Mouse (Mus musculus) gastrocnemius, postnatal 4 days (tissue): Measurements from ENCODE around the gene Abhd4. TPM values are rescaled to one million over a fixed set of nuclear protein-coding genes. Genes with fewer than 3 reads are reported as not detected.

Experiments used
- DNase-seq, 2 experiments: peaks; one replicate each; pipeline ENCODE4 v3.0.0; 2021 to 2022; ENCODE audit warnings: low spot score in 2 of 2, mixed read lengths in 2 of 2
- total RNA-seq, 2 experiments: library from RNA; stranded (reverse); gene quantifications; 2 replicates each; pipeline ENCODE4 v1.2.3; 2021

The Abhd4 gene
- total RNA-seq, 2 experiments from 2014 or later, result 30.1 to 31.5 TPM

DNA sequence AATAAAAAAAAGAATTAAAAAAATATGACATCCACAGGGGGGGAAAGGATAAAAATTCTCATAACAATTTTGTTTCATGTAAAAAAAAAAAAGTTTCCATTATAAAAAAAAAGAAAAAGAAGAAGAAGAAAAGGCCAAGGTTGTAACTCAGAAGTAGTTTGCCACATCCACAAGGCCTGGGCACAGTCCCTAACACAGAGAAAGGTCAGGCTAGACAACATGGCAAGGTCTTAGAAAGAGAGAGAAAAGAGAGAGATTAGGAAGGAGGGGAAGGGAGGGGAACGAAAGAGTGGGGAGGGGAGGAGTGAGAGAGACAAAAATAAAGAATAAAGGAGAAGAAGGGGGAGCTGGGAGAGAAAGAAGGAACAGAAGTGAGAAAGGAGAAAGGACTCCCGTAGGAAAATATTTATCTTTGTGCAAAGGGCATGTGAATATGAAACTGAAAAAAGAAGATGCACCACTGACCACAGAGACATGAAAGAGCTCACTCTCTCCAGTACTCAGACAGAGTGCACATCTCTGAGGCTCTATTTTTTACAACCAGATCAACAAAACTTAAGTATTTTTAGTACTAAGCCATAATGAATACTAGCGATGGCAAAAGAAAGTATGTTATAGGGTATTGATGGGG lies 18.1 kb downstream of the Abhd4 start:
- no peak for DNase-seq

DNA sequence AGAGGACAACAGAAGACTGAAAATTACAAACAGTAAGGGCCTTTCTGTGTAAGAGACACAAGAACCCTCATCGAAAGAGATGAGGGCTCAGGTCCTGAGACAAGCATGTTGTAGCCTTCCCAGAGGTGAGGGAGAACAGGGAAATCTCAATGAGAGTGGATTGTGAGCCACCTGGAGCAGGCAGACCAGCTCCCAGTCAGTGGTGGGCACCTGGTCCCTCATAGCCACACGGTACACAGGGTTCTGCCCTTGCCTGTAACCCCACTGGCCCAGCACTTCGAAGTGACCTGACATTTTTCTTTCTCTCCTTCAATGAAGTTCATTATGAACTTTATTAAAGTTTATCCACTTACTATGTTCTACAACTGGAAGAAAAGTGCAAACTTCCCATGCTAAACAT lies 18.7 kb downstream of the Abhd4 start:
- DNase-seq, result no peak

DNA sequence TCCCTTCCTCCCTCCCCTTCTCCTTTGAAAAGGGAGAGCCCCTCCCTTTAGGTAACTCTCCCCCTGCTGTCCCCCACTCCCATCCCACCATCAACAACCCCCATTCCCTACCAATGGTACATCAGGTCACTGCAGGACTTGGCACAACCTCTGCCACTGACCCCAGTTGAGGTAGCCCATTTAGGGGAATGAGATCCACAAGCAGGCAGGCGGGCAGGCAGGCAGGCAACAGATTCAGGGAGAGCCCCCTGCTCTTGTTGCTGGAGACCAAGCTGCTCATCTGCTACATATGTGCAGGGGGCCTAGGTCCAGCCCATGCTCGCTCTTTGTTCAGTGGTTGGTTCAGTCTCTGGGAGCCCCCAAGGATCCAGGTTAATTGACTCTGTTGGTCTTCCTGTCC lies 22.5 kb downstream of the Abhd4 start:
- no peak for DNase-seq

DNA sequence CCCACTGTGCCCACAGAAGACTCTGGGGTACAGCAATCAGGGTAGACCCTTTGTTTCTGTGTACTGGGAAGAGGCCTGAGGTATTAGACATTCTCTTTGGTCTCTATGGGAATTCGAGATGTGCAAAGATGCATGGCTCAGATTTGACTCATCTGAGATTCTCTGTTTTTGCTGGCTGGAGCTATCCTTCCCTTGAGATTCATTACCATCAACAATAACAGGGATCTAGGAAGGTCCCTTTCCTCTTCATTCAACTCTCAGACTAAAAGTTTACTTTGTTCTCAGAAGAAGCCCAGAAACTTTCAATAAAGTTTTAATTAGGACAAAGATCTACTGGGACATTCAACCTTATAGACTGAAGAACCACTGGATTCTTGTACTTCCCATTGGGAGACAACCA lies 30.9 kb downstream of the Abhd4 start, which contains the start of gene Olfr49:
Olfr49 (minus strand) TSS at position 101 of the 400 bp plus-strand sequence.
- no peak for DNase-seq

DNA sequence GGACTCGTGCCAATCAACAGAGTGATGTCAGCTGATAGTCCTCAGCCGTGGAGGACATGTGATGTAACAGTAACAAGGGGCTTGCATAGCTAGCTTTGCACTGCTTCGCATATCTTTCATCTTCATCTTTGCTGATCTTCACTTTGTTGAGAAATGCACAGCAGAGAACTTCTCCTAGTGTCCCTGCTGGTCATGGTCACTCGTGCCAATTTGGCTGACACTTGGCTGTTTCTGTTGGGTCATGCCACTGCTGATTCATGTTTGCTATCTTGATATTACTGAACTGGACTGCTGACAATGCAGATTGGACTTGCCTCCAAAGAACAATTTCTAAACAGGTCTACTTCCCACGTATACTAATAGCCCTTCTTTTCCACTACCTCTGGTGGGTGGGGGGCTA lies 46.1 kb downstream of the Abhd4 start:
- DNase-seq, result no peak

DNA sequence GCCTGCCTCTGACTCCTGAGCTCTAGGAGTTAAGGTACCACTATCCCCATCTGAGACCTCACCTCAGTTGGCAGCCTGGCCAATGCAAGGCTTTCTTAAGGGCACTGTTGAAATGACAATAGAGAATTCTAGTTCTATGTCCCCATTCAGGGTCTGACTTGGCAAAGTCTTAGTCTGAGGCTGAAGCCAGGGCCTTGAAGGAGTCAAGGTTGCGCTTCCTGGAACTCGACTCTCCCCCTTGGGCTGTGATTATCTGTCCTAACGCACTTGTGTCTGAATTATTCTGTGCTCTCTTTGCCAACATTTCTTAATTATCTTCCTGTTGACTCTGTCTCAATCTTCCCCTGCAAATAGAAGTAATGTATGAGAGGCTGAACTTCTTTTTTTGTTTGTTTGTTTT lies 46.7 kb downstream of the Abhd4 start:
- no peak for DNase-seq

DNA sequence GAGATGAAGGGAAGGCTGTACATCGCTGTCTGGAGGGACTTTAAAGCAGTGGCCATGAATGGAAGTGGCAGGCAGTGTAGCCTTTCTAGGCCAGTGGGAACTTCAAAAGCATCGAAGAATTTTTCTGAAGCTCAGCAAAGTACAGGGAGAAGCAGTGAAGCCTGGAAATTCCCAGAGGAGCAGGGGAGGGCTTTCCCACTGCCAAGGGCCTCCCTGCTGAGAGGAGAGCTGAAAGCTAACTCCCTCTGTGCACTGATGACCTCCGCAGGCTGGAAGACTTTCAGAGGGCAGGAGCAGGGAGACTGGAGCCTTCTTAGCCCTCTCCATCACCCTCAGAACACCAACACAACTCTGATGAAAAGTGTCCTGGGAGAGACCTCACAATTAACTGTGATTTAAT lies 57.8 kb downstream of the Abhd4 start:
- no peak for DNase-seq

Other genes with a start within 250 kb of the Abhd4 start
- 10 to 100 TPM; 89.9 to 92.3 TPM for gene Dad1, start 84 bp upstream of the Abhd4 start, total RNA-seq
- gene Olfr49, start 30.8 kb downstream of the Abhd4 start, total RNA-seq, result not detected
- 10 to 100 TPM; 67.8 to 85.9 TPM for gene Oxa1l, start 106.6 kb downstream of the Abhd4 start, total RNA-seq
- gene Slc7a7, start 163.6 kb downstream of the Abhd4 start, total RNA-seq, result 1 to 10 TPM; 6.2 to 7.3 TPM
- 100 to 1,000 TPM; 151 to 166 TPM for gene Mrpl52, start 172.7 kb downstream of the Abhd4 start, total RNA-seq
- 100 to 1,000 TPM; 222 to 237 TPM for gene Mmp14, start 177.4 kb downstream of the Abhd4 start, total RNA-seq
- 10 to 100 TPM; 39.0 to 42.9 TPM for gene Lrp10, start 209.9 kb downstream of the Abhd4 start, total RNA-seq
- not detected for gene Rem2, start 221.9 kb downstream of the Abhd4 start, total RNA-seq